Mouse (Mus musculus) thymus, adult 2 months (tissue): Measurements from ENCODE around the gene Mad1l1. TPM values are rescaled to one million over a fixed set of nuclear protein-coding genes. Genes with fewer than 3 reads are reported as not detected.

Experiments used
- DNase-seq: peaks from one replicate; pipeline ENCODE4 v3.0.0; 2021
- H3K27ac ChIP-seq: fragments of 200-500 bp; 2 replicates; pipeline ENCODE4 v1.5.1; 2012; ENCODE audit warnings: low read length, control low read depth; ENCODE audit not compliant: control insufficient read depth, insufficient read depth
- H3K27me3 ChIP-seq: fragments of 200-500 bp; 2 replicates; pipeline ENCODE4 v1.6.1; 2012; ENCODE audit warnings: mild to moderate bottlenecking, low read length, moderate library complexity, mixed read lengths; ENCODE audit not compliant: control insufficient read depth, insufficient read depth
- H3K36me3 ChIP-seq: fragments of 200-500 bp; 2 replicates; pipeline ENCODE4 v1.6.1; 2012; ENCODE audit warnings: mild to moderate bottlenecking, low read length, moderate library complexity; ENCODE audit not compliant: control insufficient read depth, insufficient read depth
- H3K4me1 ChIP-seq: fragments of 200-500 bp; replicated peaks from 2 replicates; pipeline ENCODE4 v1.6.1; 2012; ENCODE audit warnings: low read length; ENCODE audit not compliant: control insufficient read depth, insufficient read depth
- H3K4me3 ChIP-seq: fragments of 200-500 bp; 2 replicates; pipeline ENCODE4 v1.5.1; 2012; ENCODE audit warnings: mild to moderate bottlenecking, low read length, control low read depth, moderate library complexity; ENCODE audit not compliant: control insufficient read depth, insufficient read depth
- CTCF ChIP-seq: fragments of 200-500 bp; IDR thresholded peaks from 2 replicates; pipeline ENCODE4 v1.5.1; 2012; ENCODE audit warnings: mild to moderate bottlenecking, control low read depth, low read length, moderate library complexity, borderline replicate concordance; ENCODE audit not compliant: control insufficient read depth, poor library complexity, insufficient read depth; ENCODE audit errors: extremely low read depth
- POLR2A ChIP-seq: fragments of 200-500 bp; IDR thresholded peaks from 2 replicates; pipeline ENCODE4 v1.6.1; 2012; ENCODE audit warnings: mild to moderate bottlenecking, low read length, control low read depth, moderate library complexity; ENCODE audit not compliant: control insufficient read depth, poor library complexity, insufficient read depth; ENCODE audit errors: extremely low read depth
- WGBS: fragments of 180-500 bp; shearing (Covaris S2); methylation state at CpG from one replicate; pipeline ENCODE4 v1.1.7; 2018; 5-methylcytosine and 5-hydroxymethylcytosine counted together
- polyA plus RNA-seq: library from polyadenylated mRNA; depleted of rRNA; stranded (reverse); fragments of >200 nt; gene quantifications from 2 replicates; pipeline ENCODE4 v1.2.3, GENCODE M21; 2012

Mad1l1 gene
- polyA plus RNA-seq, 1 experiment, result 252 TPM

DNA sequence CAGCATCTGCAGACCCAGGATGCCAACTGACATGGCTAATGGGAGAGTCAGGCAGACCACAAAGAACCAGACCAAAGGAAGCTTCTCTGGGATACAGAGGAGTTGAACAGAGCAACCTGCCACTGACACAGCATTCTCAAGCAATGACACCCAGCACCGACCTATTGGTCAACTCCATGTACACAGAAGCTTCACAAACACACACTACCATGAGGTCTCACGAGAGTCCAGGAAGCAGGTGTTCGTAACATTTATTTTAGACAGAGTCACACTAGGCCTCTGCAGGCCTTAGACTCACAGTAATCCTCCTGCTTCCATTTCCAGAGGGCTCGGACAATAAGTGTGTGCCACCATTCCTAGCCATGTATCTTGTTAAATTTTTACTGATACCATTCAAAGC lies 162.3 kb downstream of the Mad1l1 start:
- 94% methylated on average over 4 of the region's 4 CpGs for WGBS
- TF ChIP-seq POLR2A (no peak), CTCF (no peak)

DNA sequence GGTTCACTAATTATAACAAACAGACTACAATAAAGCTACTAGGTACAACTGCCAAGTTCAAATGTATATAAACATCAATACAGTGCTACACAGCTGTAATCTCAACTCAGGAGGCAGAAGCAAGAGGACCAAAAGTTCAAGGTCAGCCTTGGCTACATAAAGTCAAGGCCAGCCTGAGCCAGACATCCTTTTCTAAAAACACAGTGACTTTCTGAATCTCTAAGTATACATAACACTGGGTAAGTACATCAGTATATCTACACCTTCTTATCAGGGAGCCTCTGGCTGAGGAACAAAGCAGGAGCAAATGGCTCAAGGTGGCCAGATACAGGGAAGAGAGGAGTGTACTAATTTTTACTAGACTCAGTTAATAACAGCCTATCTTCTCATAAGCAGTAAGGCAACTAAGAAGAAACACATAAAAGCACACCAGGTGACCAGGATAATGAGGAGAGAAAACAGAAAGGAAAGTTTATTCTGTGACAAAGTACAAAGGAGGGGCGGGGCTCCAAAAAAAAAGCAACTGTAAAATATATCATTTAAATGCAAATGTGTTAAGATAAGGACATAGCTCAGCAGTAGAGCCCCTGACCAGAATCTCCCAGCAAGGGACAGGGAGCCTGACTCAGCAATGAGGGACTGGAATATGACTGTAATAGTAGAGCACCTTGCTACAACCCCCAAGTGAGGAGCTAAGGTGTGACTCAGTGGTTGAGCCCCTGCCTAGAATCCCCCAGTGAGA lies 163.3 kb downstream of the Mad1l1 start:
- Histone ChIP-seq H3K36me3 (no peaks in the 10 kb centered on the region), H3K27ac (no peak overlapping the region), H3K27me3 (no peaks in the 10 kb centered on the region), H3K4me3 (no peak overlapping the region), H3K4me1 (peaks cover 17% of the 10 kb centered on the region)
- 100% methylated on average over 1 of the region's 1 CpGs for WGBS
- DNase-seq, result no peak
- no peak for TF ChIP-seq CTCF
- no peak for TF ChIP-seq POLR2A

More for the DNA sequence above, 162.3 kb downstream of the Mad1l1 start:
- peaks cover 18% of the 10 kb centered on the region for H3K4me1 ChIP-seq
- H3K27ac ChIP-seq, result no peak overlapping the region
- H3K27me3 ChIP-seq, result no peaks in the 10 kb centered on the region
- H3K4me3 ChIP-seq, result no peak overlapping the region
- H3K36me3 ChIP-seq, result no peaks in the 10 kb centered on the region
- no peak for DNase-seq

DNA sequence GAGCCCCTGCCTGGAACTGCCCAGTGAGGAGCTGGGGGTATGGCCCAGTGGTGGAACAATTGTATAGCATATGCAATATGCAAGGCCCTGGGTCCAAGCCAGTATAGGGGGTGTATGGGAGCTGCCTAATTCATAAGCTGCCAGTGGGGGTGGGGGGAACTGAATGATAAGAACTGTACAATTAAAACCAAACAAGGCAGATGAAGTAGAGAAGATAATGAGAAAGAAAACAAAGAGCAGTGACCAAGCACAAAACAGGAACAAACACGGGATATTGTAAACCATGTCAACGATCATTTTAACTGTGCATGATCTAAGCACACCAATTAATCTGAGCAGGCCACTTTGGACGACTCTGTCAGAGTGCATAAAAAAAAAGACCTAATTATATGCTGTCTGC lies 167.2 kb downstream of the Mad1l1 start:
- Histone ChIP-seq H3K36me3 (no peaks in the 10 kb centered on the region), H3K4me1 (peaks cover 34% of the 10 kb centered on the region), H3K27ac (no peak overlapping the region), H3K4me3 (no peak overlapping the region), H3K27me3 (no peaks in the 10 kb centered on the region)
- TF ChIP-seq CTCF, result no peak
- no peak for TF ChIP-seq POLR2A
- no peak for DNase-seq
- 97% methylated on average over 3 of the region's 3 CpGs for WGBS

DNA sequence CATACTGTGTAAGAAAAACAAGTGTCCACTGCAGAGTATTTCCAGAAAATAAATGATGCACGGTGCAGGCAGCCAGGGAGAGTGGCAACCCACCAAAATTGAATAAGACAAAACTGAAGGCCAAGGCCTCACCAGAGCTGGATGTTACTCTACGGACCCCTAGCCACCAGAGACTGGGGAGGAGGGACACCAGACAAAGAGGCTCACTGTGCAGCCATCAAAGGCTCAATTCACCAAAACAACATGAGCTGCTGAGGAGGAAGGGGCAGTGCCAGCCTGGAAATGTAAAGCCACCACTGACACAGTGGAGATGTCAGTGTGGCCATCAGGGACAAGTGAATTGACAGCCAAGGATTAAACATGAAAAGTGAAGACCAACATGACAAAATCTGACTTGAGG lies 169.5 kb downstream of the Mad1l1 start:
- Histone ChIP-seq H3K4me3 (no peak overlapping the region), H3K4me1 (peaks cover 34% of the 10 kb centered on the region), H3K36me3 (no peaks in the 10 kb centered on the region), H3K27ac (no peak overlapping the region), H3K27me3 (no peaks in the 10 kb centered on the region)
- 91% methylated on average over 2 of the region's 2 CpGs for WGBS
- no peak for DNase-seq
- no peak for TF ChIP-seq CTCF
- TF ChIP-seq POLR2A, result no peak

DNA sequence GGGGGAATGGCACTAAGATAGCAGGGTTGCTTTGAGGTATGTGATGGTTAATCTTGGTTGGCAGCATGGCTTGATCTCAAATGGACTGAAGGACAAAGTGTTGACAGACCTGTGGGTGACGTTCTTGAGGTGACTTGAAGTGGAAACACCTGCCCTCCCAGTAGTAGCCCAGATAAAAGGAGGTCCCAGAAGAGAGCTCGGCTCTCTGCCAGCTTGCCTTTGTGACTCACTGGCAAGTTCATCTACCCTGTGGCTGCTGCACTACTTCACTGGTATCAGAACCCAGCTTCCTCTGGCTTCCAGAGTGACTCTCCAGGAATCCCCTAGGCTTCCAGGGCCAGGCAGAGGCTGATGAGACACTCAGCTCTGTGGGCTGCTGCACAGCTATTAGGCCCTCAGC lies 170.2 kb downstream of the Mad1l1 start:
- no peak overlapping the region for H3K27ac ChIP-seq
- no peak for TF ChIP-seq POLR2A
- no peak for TF ChIP-seq CTCF

GRCm38 (mm10) chr5:140150694-140151093 lies 170.7 kb downstream of the Mad1l1 start:
- DNase-seq, result no peak
- WGBS, result 74% methylated on average over 2 of the region's 2 CpGs
- Histone ChIP-seq H3K4me3 (no peak overlapping the region), H3K27ac (no peak overlapping the region), H3K27me3 (no peaks in the 10 kb centered on the region), H3K4me1 (peaks cover 29% of the 10 kb centered on the region), H3K36me3 (no peaks in the 10 kb centered on the region)
- TF ChIP-seq POLR2A (no peak), CTCF (no peak)

More for the DNA sequence above, 170.2 kb downstream of the Mad1l1 start:
- Histone ChIP-seq H3K4me3 (no peak overlapping the region), H3K36me3 (no peaks in the 10 kb centered on the region), H3K27me3 (no peaks in the 10 kb centered on the region), H3K4me1 (peaks cover 29% of the 10 kb centered on the region)
- no peak for DNase-seq
- 14% methylated on average over 2 of the region's 2 CpGs for WGBS

DNA sequence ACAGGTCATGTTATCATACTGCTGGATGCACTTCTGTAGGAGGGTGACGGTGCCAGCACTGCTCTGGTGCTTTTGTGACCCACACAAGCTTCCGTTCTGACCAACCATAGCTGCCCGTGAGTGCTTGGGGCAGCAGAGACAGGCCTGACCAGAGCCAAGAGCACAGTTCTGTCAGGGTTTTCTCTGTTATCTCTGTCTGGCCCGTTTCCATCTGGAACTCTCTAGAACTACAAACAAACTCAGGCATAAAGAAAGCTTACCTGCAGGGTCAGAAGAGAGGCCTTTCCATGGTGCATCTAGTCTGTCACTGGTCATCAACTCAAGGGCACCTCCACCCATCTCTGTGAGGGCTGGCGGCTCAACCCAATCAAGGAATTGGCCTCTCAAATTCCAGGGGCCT lies 171.2 kb downstream of the Mad1l1 start:
- Histone ChIP-seq H3K27me3 (no peaks in the 10 kb centered on the region), H3K4me1 (peaks cover 34% of the 10 kb centered on the region), H3K36me3 (no peaks in the 10 kb centered on the region), H3K4me3 (no peak overlapping the region), H3K27ac (no peak overlapping the region)
- no peak for TF ChIP-seq POLR2A
- TF ChIP-seq CTCF, result no peak
- DNase-seq, result no peak
- WGBS, result 96% methylated on average over 5 of the region's 5 CpGs
